Mouse (Mus musculus): Measurements from ENCODE around the gene Clec4a3. TPM values are rescaled to one million over a fixed set of nuclear protein-coding genes. Genes with fewer than 3 reads are reported as not detected.
A peak's percentile ranks its signal among the peaks of the same experiment; 100 is the strongest.
"Not testable (repeated sequence)": the region's sequence is repeated elsewhere in the genome, so short reads cannot be mapped to it uniquely, and the experiment has no call there.

Gene Clec4a3
- 1 to 10 TPM; 2.4 to 3.8 TPM for total RNA-seq (2021)

DNA sequence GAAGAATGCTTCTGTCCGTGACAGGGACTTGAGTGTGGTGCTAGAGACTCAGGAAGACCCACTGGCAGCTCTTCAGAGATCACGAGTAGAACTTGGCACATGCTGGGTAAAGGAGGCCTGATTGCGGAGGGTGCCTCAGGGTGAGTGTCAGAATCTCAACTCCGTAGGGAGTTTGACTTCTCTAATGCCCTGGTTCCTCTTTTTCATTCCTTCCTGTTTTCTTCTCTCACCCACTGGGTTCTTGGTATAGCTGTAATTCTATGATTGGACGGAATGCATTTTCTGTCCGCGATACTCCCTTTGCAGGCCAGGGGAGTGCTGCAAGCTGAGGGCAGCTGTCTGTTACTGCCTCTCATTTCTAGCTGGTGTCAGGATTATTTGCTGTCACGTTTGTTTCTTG is at the start of gene Clec4a3:
Gene Clec4a3, plus strand, starts transcription at position 115 of the 400 bp plus-strand sequence.
- DNase-seq, result peak; percentile 9 to 10
- intact Hi-C loops (cut with DNase I), result no loop called here

DNA sequence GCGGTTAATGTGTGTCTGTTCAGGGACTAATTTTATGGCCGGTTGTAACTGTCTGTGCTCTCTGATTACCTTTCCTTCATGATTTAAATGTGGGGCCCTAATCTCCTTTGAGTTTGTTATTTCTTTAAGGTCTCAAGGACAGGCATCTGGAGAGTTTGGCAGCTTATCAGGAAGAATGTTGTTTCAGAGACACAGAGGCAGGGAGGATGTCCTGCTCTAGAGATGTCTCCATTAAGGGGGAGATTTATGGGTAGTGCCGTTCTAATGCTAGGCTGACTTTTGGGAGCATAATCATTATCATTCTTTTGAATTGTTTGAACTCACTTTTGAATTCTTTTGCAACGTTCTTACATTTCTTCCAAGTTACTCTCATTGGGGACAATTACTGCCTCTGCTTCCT is 32.4 kb upstream of the Clec4a3 start:
- intact Hi-C loops (cut with DNase I), result no loop called here
- no peak for DNase-seq

DNA sequence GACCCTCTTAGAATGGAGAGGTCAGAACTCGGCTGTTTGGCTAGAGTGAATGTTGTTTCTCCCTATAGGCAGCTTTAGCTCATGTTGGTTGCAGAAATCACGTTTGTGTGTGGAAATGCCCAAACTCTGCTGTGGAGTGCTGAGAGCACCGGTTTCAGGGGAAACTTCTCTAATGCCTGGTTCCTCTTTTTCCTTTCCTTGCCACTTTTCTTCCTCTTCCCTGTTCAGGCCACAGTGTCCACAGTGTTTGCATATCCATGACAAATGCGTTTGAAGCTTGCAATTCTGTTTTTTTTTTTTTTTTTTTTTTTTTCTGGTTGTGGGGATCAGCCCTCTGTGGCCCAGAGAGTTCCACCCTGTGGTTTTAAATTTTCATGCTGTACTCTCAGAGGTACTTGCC is 30.9 kb upstream of the Clec4a3 start, which contains the start of gene Clec4a1:
Gene Clec4a1, plus strand, starts transcription at position 398 of the 400 bp plus-strand sequence.
- no peak for DNase-seq
- intact Hi-C loops (cut with DNase I), result no loop called here

DNA sequence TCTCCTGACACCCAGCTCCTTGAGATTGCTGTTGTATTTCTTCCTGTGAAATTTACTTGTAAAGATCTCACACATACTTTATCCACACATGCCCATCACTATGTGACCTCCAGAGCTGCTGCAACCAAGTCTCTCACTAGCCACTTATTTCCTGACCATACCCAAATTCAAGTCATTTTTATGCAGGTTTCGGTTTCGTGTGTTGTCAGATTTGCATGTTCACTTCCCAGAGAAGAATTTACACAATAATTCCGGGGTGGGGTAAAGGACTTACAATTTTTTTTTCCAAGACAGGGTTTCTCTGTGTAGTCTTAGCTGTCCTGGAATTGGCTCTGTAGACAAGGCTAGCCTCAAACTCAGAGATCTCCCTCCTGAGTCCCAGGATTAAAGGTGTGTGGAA is 17.5 kb upstream of the Clec4a3 start:
- no peak for DNase-seq
- intact Hi-C loops (cut with DNase I), result no loop called here

DNA sequence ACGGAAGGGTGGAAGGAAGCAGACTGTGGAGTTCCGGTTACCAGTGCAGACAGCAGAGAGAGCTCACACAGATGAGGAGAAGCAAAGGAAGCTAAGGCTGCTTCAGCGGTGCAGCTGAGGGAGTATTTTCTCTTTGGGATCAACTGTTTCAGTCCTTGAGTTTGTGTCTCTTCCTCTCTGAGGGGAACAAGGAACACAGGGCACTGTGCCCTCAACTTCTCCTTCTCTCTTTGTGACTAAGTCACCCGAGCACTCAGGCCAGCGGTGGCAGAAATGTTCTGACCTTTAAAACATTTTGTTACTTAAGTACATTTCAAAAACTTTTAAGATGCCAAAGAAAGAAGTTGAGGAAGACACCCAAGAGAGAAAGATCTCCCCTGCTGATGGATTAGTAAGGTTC is 12.7 kb upstream of the Clec4a3 start:
- intact Hi-C loops (cut with DNase I), result no loop called here
- DNase-seq, result peak in 1 of 2 experiments; percentile 7

DNA sequence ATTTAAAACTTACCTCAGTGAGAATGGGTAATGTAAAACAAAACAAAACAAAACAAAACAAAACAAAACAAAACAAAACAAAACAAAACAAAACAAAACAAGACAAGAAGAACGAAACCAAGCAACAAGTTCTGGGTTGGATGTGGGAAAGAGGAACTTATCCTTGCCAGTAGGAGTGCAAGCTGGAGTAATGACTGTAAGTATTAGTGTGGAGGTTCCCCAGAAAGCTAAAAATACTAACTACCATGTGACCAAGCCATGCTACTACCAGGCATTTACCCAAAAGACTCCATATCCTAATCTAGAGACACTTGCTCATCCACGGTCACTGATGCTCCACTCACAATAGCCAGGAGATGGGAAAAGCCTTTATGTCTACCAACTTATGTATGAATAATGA is 5.6 kb upstream of the Clec4a3 start:
- DNase-seq, result no peak
- intact Hi-C loops (cut with DNase I), result no loop called here

DNA sequence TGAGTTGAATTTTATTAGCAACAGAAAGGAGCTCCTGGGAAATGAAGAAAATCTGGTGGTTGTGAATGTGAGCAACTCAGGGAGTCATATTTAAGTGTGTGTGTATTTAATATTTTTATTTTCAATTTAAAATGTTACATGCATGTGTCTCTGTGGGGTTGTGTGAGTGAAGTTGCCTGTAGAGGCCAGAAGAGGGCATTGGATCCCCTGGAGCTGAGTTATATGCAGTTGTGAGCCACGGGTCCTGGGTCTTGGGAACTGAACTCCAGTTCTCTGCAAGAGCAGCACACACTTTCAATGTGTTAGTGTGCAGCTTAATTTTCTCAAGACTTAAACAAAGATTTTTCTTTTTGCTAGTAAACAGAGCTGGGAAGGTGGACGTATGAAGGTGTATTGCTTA is 12.2 kb downstream of the Clec4a3 start:
- DNase-seq, result no peak
- intact Hi-C loops (cut with DNase I), result no loop called here

DNA sequence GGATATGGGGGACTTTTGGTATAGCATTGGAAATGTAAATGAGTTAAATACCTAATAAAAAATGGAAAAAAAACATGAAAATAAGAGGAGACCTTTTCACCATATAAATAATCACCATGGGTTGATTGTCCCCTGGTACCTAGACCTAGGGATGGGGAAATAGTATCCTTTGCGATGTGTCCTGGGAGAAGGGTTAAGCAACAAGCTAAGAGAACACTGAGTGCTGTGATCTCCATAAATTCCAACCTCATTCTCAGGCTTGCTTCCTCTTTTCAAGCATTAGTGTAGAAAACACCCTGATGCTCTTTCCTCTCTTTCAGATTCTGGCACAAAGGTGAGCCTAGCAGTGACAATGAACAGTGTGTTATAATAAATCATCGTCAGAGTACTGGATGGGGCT is 16.7 kb downstream of the Clec4a3 start:
- DNase-seq, result no peak
- intact Hi-C loops (cut with DNase I), result no loop called here

DNA sequence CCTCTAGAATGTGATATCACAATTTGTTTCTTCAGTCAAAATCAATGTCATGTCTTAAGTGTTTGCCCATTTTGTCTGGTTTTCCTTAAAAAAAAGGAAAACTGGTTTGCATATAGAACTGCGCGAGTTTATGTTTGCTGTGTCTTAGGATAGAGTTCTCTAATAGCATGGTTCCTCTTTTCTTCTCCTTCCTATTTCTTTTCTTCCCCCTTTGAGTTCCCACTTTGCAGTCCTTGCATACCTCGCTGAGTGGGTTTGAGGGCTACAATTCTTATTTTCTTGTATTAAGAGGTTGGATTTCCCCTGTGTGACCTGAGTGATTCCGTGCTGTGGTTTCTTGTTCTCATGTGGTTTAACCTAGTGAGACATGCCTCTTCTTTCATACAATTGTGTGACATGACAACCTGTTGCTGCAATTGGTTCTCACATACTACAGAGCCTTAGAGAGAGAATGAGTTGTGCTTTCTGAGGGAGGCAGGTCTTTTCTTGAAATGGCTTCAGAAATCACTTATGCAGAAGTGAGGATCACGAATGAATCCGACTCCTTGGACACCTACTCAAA is 37.6 kb downstream of the Clec4a3 start, which contains the start of gene Clec4a4:
Gene Clec4a4, plus strand, starts transcription at position 492 of the 562 bp plus-strand sequence.
- no peak for DNase-seq
- intact Hi-C loops (cut with DNase I), result no loop called here

DNA sequence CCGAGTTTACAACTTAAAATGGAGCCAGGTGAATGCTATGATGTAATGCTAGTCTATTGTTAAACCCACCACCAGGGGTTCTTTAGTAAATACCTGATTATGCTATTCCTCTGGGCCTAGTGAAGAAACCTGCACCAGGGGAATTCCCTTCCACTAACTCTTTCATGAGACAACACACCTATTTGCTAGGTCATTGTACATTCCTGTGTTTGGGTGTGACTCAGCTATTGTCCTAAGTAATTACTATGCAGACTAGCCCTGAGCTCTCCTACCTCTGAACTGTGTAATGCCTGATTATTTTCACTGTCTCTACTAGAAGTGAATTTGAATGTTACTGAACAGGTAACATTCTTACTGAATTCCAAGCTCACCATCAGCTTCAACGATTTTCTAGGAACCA is 52.4 kb downstream of the Clec4a3 start:
- intact Hi-C loops (cut with DNase I), result loop anchor here (10.0 kb wide), 1 partner anchor 890 kb away; no protein-coding TSS in a partner anchor
- not testable (repeated sequence) for DNase-seq

DNA sequence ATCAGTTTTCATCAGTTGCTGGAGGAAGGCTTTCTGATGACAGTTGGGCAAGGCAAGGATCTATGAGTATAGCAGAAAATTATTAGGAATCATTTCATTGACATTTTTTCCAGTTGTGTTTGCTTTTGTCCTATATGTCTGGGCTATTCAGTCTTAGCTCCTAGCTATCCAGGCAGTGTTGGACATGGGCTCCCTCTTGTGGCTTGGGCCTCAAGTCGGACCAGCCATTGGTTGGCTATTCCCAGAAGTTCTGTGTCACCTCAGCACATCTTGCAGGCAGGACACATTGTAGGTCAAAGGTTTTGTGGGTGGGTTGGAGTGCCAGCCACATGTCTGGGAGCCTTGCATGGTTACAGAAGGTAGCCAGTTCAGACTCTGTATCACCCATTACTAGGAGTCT is 53.3 kb downstream of the Clec4a3 start:
- DNase-seq, result peak; percentile 7 to 9
- intact Hi-C loops (cut with DNase I), result loop anchor here (10.0 kb wide), 1 partner anchor 889 kb away; no protein-coding TSS in a partner anchor

Other genes with a start within 250 kb of the Clec4a3 start
- gene Nanog, start 245.0 kb upstream of the Clec4a3 start, total RNA-seq (2021), result not detected
- gene Slc2a3, start 150.9 kb upstream of the Clec4a3 start, total RNA-seq (2021), result 1 to 10 TPM; 2.1 to 2.5 TPM
- 10 to 100 TPM; 28.5 to 32.8 TPM for gene Foxj2, start 132.6 kb upstream of the Clec4a3 start, total RNA-seq (2021)
- 1 to 10 TPM; 2.9 to 3.2 TPM for gene C3ar1, start 96.4 kb upstream of the Clec4a3 start, total RNA-seq (2021)
- 10 to 100 TPM; 27.7 to 32.0 TPM for gene Necap1, start 78.0 kb upstream of the Clec4a3 start, total RNA-seq (2021)
- 1 to 10 TPM; 2.8 to 3.0 TPM for gene Clec4a1, start 30.7 kb upstream of the Clec4a3 start, total RNA-seq (2021)
- gene Clec4a4, start 37.9 kb downstream of the Clec4a3 start, total RNA-seq (2021), result not detected
- not detected for gene Clec4b1, start 97.4 kb downstream of the Clec4a3 start, total RNA-seq (2021)
- gene Clec4a2, start 153.9 kb downstream of the Clec4a3 start, total RNA-seq (2021), result 1 to 10 TPM; 1.3 to 1.9 TPM
- not detected for gene Clec4b2, start 220.4 kb downstream of the Clec4a3 start, total RNA-seq (2021)